Mouse (Mus musculus) kidney, embryonic 16.5 days (tissue): ENCODE data around the gene Tex13b. TPM values are rescaled to one million over a fixed set of nuclear protein-coding genes. Genes with fewer than 3 reads are reported as not detected.
"Not testable (repeated sequence)": the region's sequence is repeated elsewhere in the genome, so short reads cannot be mapped to it uniquely, and the experiment has no call there.

ENCODE experiments used
- ATAC-seq: fragments of 200-750 bp; cut with Nextera tagmentation; 2 replicates; pipeline ENCODE4 v1.8.0; 2017; ENCODE audit warnings: moderate TSS enrichment; ENCODE audit not compliant: low FRiP score, low TSS enrichment
- H3K27ac ChIP-seq: fragments of 300-500 bp; sonication (generic); 2 replicates; pipeline ENCODE4 v1.5.1; 2014; ENCODE audit warnings: low read length
- H3K27me3 ChIP-seq: fragments of 300-500 bp; sonication (generic); 2 replicates; pipeline ENCODE4 v1.6.1; 2014; ENCODE audit warnings: low read length, control low read depth, mixed read lengths; ENCODE audit not compliant: insufficient read depth
- H3K36me3 ChIP-seq: fragments of 300-500 bp; sonication (generic); 2 replicates; pipeline ENCODE4 v1.6.1; 2014; ENCODE audit warnings: low read length, control low read depth, mixed read lengths; ENCODE audit not compliant: insufficient read depth
- H3K4me1 ChIP-seq: fragments of 300-500 bp; sonication (generic); 2 replicates; pipeline ENCODE4 v1.6.1; 2014; ENCODE audit warnings: low read length, control low read depth, mixed read lengths; ENCODE audit not compliant: insufficient read depth
- H3K4me2 ChIP-seq: fragments of 300-500 bp; sonication (generic); replicated peaks from 2 replicates; pipeline ENCODE4 v1.6.1; 2014; ENCODE audit warnings: low read depth, low read length
- H3K4me3 ChIP-seq: fragments of 300-500 bp; sonication (generic); 2 replicates; pipeline ENCODE4 v1.5.1; 2014; ENCODE audit warnings: mild to moderate bottlenecking, low read length
- H3K9ac ChIP-seq: fragments of 300-500 bp; sonication (generic); replicated peaks from 2 replicates; pipeline ENCODE4 v1.6.1; 2014; ENCODE audit warnings: low read length
- H3K9me3 ChIP-seq: fragments of 300-500 bp; sonication (generic); 2 replicates; pipeline ENCODE4 v1.6.1; 2016; ENCODE audit warnings: low read length, control low read depth
- WGBS: fragments of 180-500 bp; shearing (Covaris S2); extraction: QIAGEN DNeasy Blood & Tissue Kit; methylation state at CpG from one replicate; pipeline ENCODE4 v1.1.7; 2014; 5-methylcytosine and 5-hydroxymethylcytosine counted together
- polyA plus RNA-seq: library from polyadenylated mRNA; unstranded; fragments of >200 nt; fragmentation: Nextera tagmentation; extraction: Ambion mirVana; gene quantifications from 2 replicates; pipeline ENCODE4 v1.2.1, GENCODE M21; 2015

Gene Tex13b
- 0.20 and 0.37 TPM in 2 replicates for polyA plus RNA-seq

DNA sequence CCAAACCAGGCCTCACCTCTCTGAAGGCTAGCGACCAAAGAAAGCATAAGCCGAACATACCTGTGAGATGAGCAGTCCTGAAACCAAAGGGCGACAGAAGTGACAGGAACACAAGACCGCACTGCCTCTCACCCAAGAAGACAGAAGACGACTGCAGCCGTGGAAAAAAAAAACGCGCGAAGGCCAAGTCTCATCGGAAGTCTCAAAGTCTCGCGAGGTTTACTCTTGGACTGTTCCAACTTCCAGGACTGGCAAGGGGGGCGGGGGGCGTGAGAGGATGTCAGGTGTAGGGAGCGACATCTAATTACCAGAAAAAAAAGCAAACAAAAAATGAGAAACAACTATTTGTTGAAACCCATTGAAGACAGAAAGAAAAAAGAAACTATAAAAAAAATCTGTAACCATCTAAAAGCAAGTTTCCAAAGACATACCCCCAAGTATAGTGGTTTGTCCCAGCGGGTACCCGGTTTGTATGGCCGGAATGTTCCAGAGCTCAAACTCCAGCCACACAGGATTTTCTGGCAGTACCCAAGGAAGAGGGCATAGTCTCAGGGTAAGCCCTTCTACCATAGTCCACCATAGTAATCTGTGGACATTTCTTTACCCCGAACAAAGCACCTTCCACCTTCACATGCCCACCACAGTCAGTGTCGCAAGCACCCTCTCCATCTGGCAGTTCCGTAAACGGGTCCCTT, at the start of gene Tex13b:
Tex13b (minus strand) TSS at position 122 of the 695 bp plus-strand sequence.
- peaks cover 3% of the 10 kb centered on the region; the same call in 1 of the 2 replicates for H3K27me3 ChIP-seq
- H3K36me3 ChIP-seq, result no peaks in the 10 kb centered on the region
- H3K9ac ChIP-seq, result no peak within 1 kb of the TSS
- no peak within 1 kb of the TSS for H3K4me2 ChIP-seq
- no peaks in the 10 kb centered on the region for H3K4me1 ChIP-seq
- no peaks in the 10 kb centered on the region for H3K9me3 ChIP-seq
- no peak within 1 kb of the TSS for H3K4me3 ChIP-seq
- no peak for ATAC-seq
- 93% methylated on average over 22 of the region's 22 CpGs for whole genome bisulfite sequencing
- H3K27ac ChIP-seq, result no peak within 1 kb of the TSS

DNA sequence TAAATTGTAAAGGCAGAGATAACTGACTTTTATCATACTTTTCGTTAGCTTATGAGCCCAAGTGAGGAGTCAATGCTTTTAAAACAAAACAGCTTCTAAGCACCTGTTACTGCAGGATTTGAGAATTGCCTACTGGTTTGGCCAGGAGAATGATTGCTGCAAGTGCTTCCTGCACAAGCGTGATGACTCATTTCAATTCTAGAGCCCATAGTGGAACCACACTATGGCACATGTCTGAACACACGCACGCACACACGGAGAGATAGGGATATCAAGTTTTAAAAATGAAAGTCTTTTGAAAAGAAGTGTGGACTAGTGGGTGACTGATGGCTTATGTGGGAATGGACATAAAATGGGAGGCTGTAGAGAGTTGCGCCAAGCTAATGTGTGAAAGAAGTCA, 49.5 kb upstream of the Tex13b start:
- ATAC-seq, result no peak
- Histone ChIP-seq H3K4me1 (no peaks in the 10 kb centered on the region), H3K36me3 (no peaks in the 10 kb centered on the region), H3K9me3 (no peaks in the 10 kb centered on the region), H3K27ac (no peak overlapping the region), H3K9ac (no peak overlapping the region), H3K27me3 (no peaks in the 10 kb centered on the region; the same call in 1 of the 2 replicates), H3K4me3 (no peak overlapping the region), H3K4me2 (no peak overlapping the region)
- 92% methylated on average over 6 of the region's 6 CpGs for WGBS

GRCm38 (mm10) chrX:140857445-140857844, 44.2 kb upstream of the Tex13b start:
- WGBS, result 33% methylated on average over 2 of the region's 2 CpGs
- no peak overlapping the region for H3K27ac ChIP-seq
- no peak overlapping the region for H3K9ac ChIP-seq
- H3K9me3 ChIP-seq, result no peaks in the 10 kb centered on the region
- no peaks in the 10 kb centered on the region; the same call in 1 of the 2 replicates for H3K27me3 ChIP-seq
- no peaks in the 10 kb centered on the region for H3K36me3 ChIP-seq
- H3K4me2 ChIP-seq, result no peak overlapping the region
- H3K4me3 ChIP-seq, result no peak overlapping the region
- ATAC-seq, result no peak
- H3K4me1 ChIP-seq, result no peaks in the 10 kb centered on the region

DNA sequence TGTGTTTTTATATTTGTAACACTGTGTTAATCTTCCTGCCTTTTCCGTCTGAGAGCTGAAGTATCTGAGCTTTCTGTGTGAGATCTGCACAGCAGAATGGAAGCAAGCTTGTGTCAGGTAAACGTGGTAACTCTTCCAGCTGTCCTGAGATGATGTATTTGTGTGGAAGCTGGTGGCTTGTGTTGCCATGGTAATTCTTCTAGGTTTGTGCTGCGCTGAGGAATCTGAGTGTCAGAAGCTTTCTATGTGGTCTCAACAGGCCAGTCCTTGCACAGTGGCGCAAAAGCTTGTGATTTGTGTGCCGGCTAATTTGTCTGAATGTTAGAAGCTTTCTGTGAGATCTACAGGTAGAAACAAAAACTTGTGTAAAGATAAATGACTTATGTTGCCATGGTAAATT, 43.8 kb upstream of the Tex13b start:
- H3K4me2 ChIP-seq, H3K27me3 ChIP-seq, ATAC-seq, H3K27ac ChIP-seq, H3K9ac ChIP-seq, H3K36me3 ChIP-seq, H3K4me3 ChIP-seq, H3K4me1 ChIP-seq, H3K9me3 ChIP-seq: not testable (repeated sequence)
- WGBS, result 66% methylated on average over 5 of the region's 5 CpGs

GRCm38 (mm10) chrX:140854561-140854960, 41.3 kb upstream of the Tex13b start:
- Histone ChIP-seq H3K36me3 (no peaks in the 10 kb centered on the region), H3K9me3 (no peaks in the 10 kb centered on the region), H3K27me3 (no peaks in the 10 kb centered on the region; the same call in 1 of the 2 replicates), H3K4me3 (no peak overlapping the region), H3K9ac (no peak overlapping the region), H3K27ac (no peak overlapping the region), H3K4me1 (no peaks in the 10 kb centered on the region), H3K4me2 (no peak overlapping the region)
- no peak for ATAC-seq
- WGBS, result 67% methylated on average over 3 of the region's 3 CpGs

- not testable (repeated sequence) for H3K9ac ChIP-seq, ATAC-seq, H3K27ac ChIP-seq, H3K27me3 ChIP-seq, H3K4me3 ChIP-seq, H3K4me1 ChIP-seq, H3K4me2 ChIP-seq, H3K9me3 ChIP-seq, H3K36me3 ChIP-seq
- WGBS, result no CpG with 5 or more reads among the region's 1 CpGs
These were observed 32.2 kb upstream of the Tex13b start for GRCm38 (mm10) chrX:140845401-140845800.

DNA sequence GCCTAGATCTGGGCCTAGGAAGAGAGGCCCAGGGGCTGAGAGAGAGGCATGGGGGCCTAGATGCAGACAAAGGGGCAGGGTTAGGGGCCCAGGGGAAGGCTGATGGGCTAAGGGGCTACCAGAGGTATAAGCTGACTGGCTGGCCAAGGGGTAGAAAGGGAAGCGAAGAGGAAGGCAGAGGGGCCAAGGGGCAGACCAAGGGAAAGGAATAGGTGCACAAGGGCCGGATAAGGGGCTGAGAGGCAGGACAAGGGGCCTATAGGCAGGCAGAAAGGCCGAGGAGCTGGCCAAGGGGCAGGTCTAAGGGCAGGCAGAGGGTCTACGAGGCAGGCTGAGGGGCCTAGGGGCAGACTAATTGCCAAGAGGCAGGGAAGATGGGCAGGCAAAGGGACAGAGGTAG, 26.7 kb upstream of the Tex13b start:
- Histone ChIP-seq H3K9me3 (no peaks in the 10 kb centered on the region), H3K27ac (no peak overlapping the region), H3K4me1 (no peaks in the 10 kb centered on the region), H3K27me3 (peaks cover 10% of the 10 kb centered on the region; the same call in 1 of the 2 replicates), H3K9ac (no peak overlapping the region), H3K4me3 (no peak overlapping the region), H3K36me3 (no peaks in the 10 kb centered on the region), H3K4me2 (no peak overlapping the region)
- 61% methylated on average over 4 of the region's 4 CpGs for WGBS
- ATAC-seq, result no peak

GRCm38 (mm10) chrX:140838077-140838476, 24.8 kb upstream of the Tex13b start:
- no peak for ATAC-seq
- Histone ChIP-seq H3K9me3 (no peaks in the 10 kb centered on the region), H3K27me3 (peaks cover 16% of the 10 kb centered on the region; the same call in 1 of the 2 replicates), H3K4me1 (no peaks in the 10 kb centered on the region), H3K4me2 (no peak overlapping the region), H3K9ac (no peak overlapping the region), H3K36me3 (no peaks in the 10 kb centered on the region), H3K4me3 (no peak overlapping the region), H3K27ac (no peak overlapping the region)
- 59% methylated on average over 3 of the region's 3 CpGs for WGBS

GRCm38 (mm10) chrX:140831706-140832105, 18.5 kb upstream of the Tex13b start:
- no peaks in the 10 kb centered on the region for H3K36me3 ChIP-seq
- ATAC-seq, result no peak
- no peak overlapping the region for H3K4me3 ChIP-seq
- H3K9me3 ChIP-seq, result no peaks in the 10 kb centered on the region
- no peak overlapping the region for H3K4me2 ChIP-seq
- WGBS, result 79% methylated on average over 4 of the region's 4 CpGs
- H3K27ac ChIP-seq, result no peak overlapping the region
- no peak overlapping the region for H3K9ac ChIP-seq
- H3K27me3 ChIP-seq, result peaks cover 13% of the 10 kb centered on the region; the same call in 1 of the 2 replicates
- H3K4me1 ChIP-seq, result no peaks in the 10 kb centered on the region

GRCm38 (mm10) chrX:140822295-140822694, 9.1 kb upstream of the Tex13b start:
- H3K9me3 ChIP-seq, result no peaks in the 10 kb centered on the region
- H3K36me3 ChIP-seq, result no peaks in the 10 kb centered on the region
- peaks cover 4% of the 10 kb centered on the region; the same call in 1 of the 2 replicates for H3K27me3 ChIP-seq
- H3K4me2 ChIP-seq, result 0 out of 2 replicates have a peak overlapping the region, but pooled peaks have one; percentile 4
- H3K9ac ChIP-seq, result no peak overlapping the region
- no peak for ATAC-seq
- H3K4me1 ChIP-seq, result no peaks in the 10 kb centered on the region
- 82% methylated on average over 17 of the region's 17 CpGs for WGBS
- H3K27ac ChIP-seq, result no peak overlapping the region
- H3K4me3 ChIP-seq, result no peak overlapping the region
